Mouse (Mus musculus): Measurements from ENCODE around the gene Zfp580. TPM values are rescaled to one million over a fixed set of nuclear protein-coding genes. Genes with fewer than 3 reads are reported as not detected.

Gene Zfp580
- polyA plus RNA-seq, 1 experiment from 2014 or later = 15.2 TPM

GRCm38 (mm10) chr7:5058631-5059030 is 7.3 kb downstream of the Zfp580 start:
- no peak for ATAC-seq (replicated peaks; ENCODE audit: extremely low read depth, insufficient read depth, low FRiP score)
- H3K4me1 ChIP-seq (ENCODE audit: control insufficient read depth, insufficient read depth, low read length) = peaks cover 20% of the 10 kb centered on the region
- H3K36me3 ChIP-seq (ENCODE audit: control insufficient read depth, insufficient read depth) = no peaks in the 10 kb centered on the region
- no peaks in the 10 kb centered on the region for H3K9me3 ChIP-seq (replicated peaks; ENCODE audit: control insufficient read depth, low read length)
- WGBS = 71% methylated on average over 1 of the region's 1 CpGs
- no peak overlapping the region for H3K4me3 ChIP-seq (ENCODE audit: low read length)
- no peak overlapping the region for H3K9ac ChIP-seq (ENCODE audit: low read length)
- no peak overlapping the region for H3K27ac ChIP-seq (ENCODE audit: low read length)
- H3K27me3 ChIP-seq (ENCODE audit: control insufficient read depth, insufficient read depth, low read length) = peaks cover 43% of the 10 kb centered on the region
- H3K4me2 ChIP-seq (ENCODE audit: low read depth, low read length) = no peak overlapping the region

- H3K27me3 ChIP-seq (ENCODE audit: control insufficient read depth, insufficient read depth, low read length) = peaks cover 36% of the 10 kb centered on the region
- H3K9me3 ChIP-seq (replicated peaks; ENCODE audit: control insufficient read depth, low read length) = no peaks in the 10 kb centered on the region
- H3K4me2 ChIP-seq (ENCODE audit: low read depth, low read length) = no peak overlapping the region
- peaks cover 24% of the 10 kb centered on the region for H3K4me1 ChIP-seq (ENCODE audit: control insufficient read depth, insufficient read depth, low read length)
- H3K27ac ChIP-seq (ENCODE audit: low read length) = no peak overlapping the region
- H3K36me3 ChIP-seq (ENCODE audit: control insufficient read depth, insufficient read depth) = no peaks in the 10 kb centered on the region
- H3K4me3 ChIP-seq (ENCODE audit: low read length) = no peak overlapping the region
- WGBS = 89% methylated on average over 12 of the region's 12 CpGs
- no peak for ATAC-seq (replicated peaks; ENCODE audit: extremely low read depth, insufficient read depth, low FRiP score)
- no peak overlapping the region for H3K9ac ChIP-seq (ENCODE audit: low read length)
Observed at GRCm38 (mm10) chr7:5059421-5059820, 8.1 kb downstream of the Zfp580 start.

- H3K4me1 ChIP-seq (ENCODE audit: control insufficient read depth, insufficient read depth, low read length) = peaks cover 27% of the 10 kb centered on the region
Observed at GRCm38 (mm10) chr7:5060239-5060731, 8.9 kb downstream of the Zfp580 start.

GRCm38 (mm10) chr7:5060944-5061773 is 9.8 kb downstream of the Zfp580 start:
- peak overlapping the region; percentile 100 for H3K27ac ChIP-seq (ENCODE audit: low read length)
- WGBS = under 1% methylated on average over 59 of the region's 60 CpGs
- H3K9me3 ChIP-seq (replicated peaks; ENCODE audit: control insufficient read depth, low read length) = no peaks in the 10 kb centered on the region
- H3K4me3 ChIP-seq (ENCODE audit: low read length) = peak overlapping the region; percentile 88
- ATAC-seq (replicated peaks; ENCODE audit: extremely low read depth, insufficient read depth, low FRiP score) = peak; percentile 89
- H3K9ac ChIP-seq (ENCODE audit: low read length) = peak overlapping the region; percentile 97
- H3K4me1 ChIP-seq (ENCODE audit: control insufficient read depth, insufficient read depth, low read length) = peaks cover 35% of the 10 kb centered on the region
- H3K36me3 ChIP-seq (ENCODE audit: control insufficient read depth, insufficient read depth) = peaks cover 2% of the 10 kb centered on the region; the same call in 1 of the 2 replicates
- H3K27me3 ChIP-seq (ENCODE audit: control insufficient read depth, insufficient read depth, low read length) = peaks cover 18% of the 10 kb centered on the region
- H3K4me2 ChIP-seq (ENCODE audit: low read depth, low read length) = peak overlapping the region; percentile 91

More at GRCm38 (mm10) chr7:5060239-5060731, 8.9 kb downstream of the Zfp580 start:
- peak overlapping the region; percentile 91 for H3K4me2 ChIP-seq (ENCODE audit: low read depth, low read length)
- peak overlapping the region; percentile 100 for H3K27ac ChIP-seq (ENCODE audit: low read length)
- no peaks in the 10 kb centered on the region for H3K9me3 ChIP-seq (replicated peaks; ENCODE audit: control insufficient read depth, low read length)
- 5% methylated on average over 27 of the region's 27 CpGs for WGBS
- H3K36me3 ChIP-seq (ENCODE audit: control insufficient read depth, insufficient read depth) = no peaks in the 10 kb centered on the region
- H3K4me3 ChIP-seq (ENCODE audit: low read length) = peak overlapping the region; percentile 88
- H3K27me3 ChIP-seq (ENCODE audit: control insufficient read depth, insufficient read depth, low read length) = peaks cover 27% of the 10 kb centered on the region
- H3K9ac ChIP-seq (ENCODE audit: low read length) = peak overlapping the region; percentile 97
- no peak for ATAC-seq (replicated peaks; ENCODE audit: extremely low read depth, insufficient read depth, low FRiP score)

GRCm38 (mm10) chr7:5061774-5062359 is 10.5 kb downstream of the Zfp580 start, which contains the start of gene U2af2:
TSS of gene U2af2 (plus strand) at chr7:5062143.
- no peaks in the 10 kb centered on the region for H3K9me3 ChIP-seq (replicated peaks; ENCODE audit: control insufficient read depth, low read length)
- peak within 1 kb of the TSS; percentile 100 for H3K27ac ChIP-seq (ENCODE audit: low read length)
- peak within 1 kb of the TSS; percentile 97 for H3K9ac ChIP-seq (ENCODE audit: low read length)
- peak within 1 kb of the TSS; percentile 96 for H3K4me2 ChIP-seq (ENCODE audit: low read depth, low read length)
- peaks cover 9% of the 10 kb centered on the region for H3K36me3 ChIP-seq (ENCODE audit: control insufficient read depth, insufficient read depth)
- H3K27me3 ChIP-seq (ENCODE audit: control insufficient read depth, insufficient read depth, low read length) = peaks cover 14% of the 10 kb centered on the region
- peaks cover 34% of the 10 kb centered on the region for H3K4me1 ChIP-seq (ENCODE audit: control insufficient read depth, insufficient read depth, low read length)
- H3K4me3 ChIP-seq (ENCODE audit: low read length) = peak within 1 kb of the TSS; percentile 88
- WGBS = under 1% methylated on average over 63 of the region's 65 CpGs
- peak; percentile 68 for ATAC-seq (replicated peaks; ENCODE audit: extremely low read depth, insufficient read depth, low FRiP score)

- Histone ChIP-seq H3K36me3 (ENCODE audit: control insufficient read depth, insufficient read depth) (peaks cover 13% of the 10 kb centered on the region), H3K9ac (ENCODE audit: low read length) (peak overlapping the region; percentile 82), H3K9me3 (replicated peaks; ENCODE audit: control insufficient read depth, low read length) (no peaks in the 10 kb centered on the region), H3K4me1 (ENCODE audit: control insufficient read depth, insufficient read depth, low read length) (peaks cover 33% of the 10 kb centered on the region), H3K4me3 (ENCODE audit: low read length) (peak overlapping the region; percentile 88), H3K27me3 (ENCODE audit: control insufficient read depth, insufficient read depth, low read length) (peaks cover 8% of the 10 kb centered on the region), H3K4me2 (ENCODE audit: low read depth, low read length) (peak overlapping the region; percentile 96), H3K27ac (ENCODE audit: low read length) (peak overlapping the region; percentile 100)
- under 1% methylated on average over 42 of the region's 51 CpGs for WGBS
- ATAC-seq (replicated peaks; ENCODE audit: extremely low read depth, insufficient read depth, low FRiP score) = peak; percentile 38
Observed at GRCm38 (mm10) chr7:5062360-5063001, 11.1 kb downstream of the Zfp580 start.

GRCm38 (mm10) chr7:5064886-5065285 is 13.5 kb downstream of the Zfp580 start:
- H3K4me1 ChIP-seq (ENCODE audit: control insufficient read depth, insufficient read depth, low read length) = peaks cover 31% of the 10 kb centered on the region
- WGBS = 89% methylated on average over 6 of the region's 6 CpGs
- ATAC-seq (replicated peaks; ENCODE audit: extremely low read depth, insufficient read depth, low FRiP score) = no peak
- no peak overlapping the region for H3K4me3 ChIP-seq (ENCODE audit: low read length)
- H3K9me3 ChIP-seq (replicated peaks; ENCODE audit: control insufficient read depth, low read length) = no peaks in the 10 kb centered on the region
- no peak overlapping the region for H3K4me2 ChIP-seq (ENCODE audit: low read depth, low read length)
- no peak overlapping the region for H3K9ac ChIP-seq (ENCODE audit: low read length)
- H3K27me3 ChIP-seq (ENCODE audit: control insufficient read depth, insufficient read depth, low read length) = no peaks in the 10 kb centered on the region
- no peak overlapping the region for H3K27ac ChIP-seq (ENCODE audit: low read length)
- H3K36me3 ChIP-seq (ENCODE audit: control insufficient read depth, insufficient read depth) = peaks cover 29% of the 10 kb centered on the region

GRCm38 (mm10) chr7:5073586-5073985 is 22.2 kb downstream of the Zfp580 start:
- H3K4me3 ChIP-seq (ENCODE audit: low read length) = no peak overlapping the region
- no peaks in the 10 kb centered on the region for H3K27me3 ChIP-seq (ENCODE audit: control insufficient read depth, insufficient read depth, low read length)
- no peaks in the 10 kb centered on the region for H3K9me3 ChIP-seq (replicated peaks; ENCODE audit: control insufficient read depth, low read length)
- H3K27ac ChIP-seq (ENCODE audit: low read length) = no peak overlapping the region
- H3K9ac ChIP-seq (ENCODE audit: low read length) = no peak overlapping the region
- WGBS = 62% methylated on average over 1 of the region's 1 CpGs
- no peak overlapping the region for H3K4me2 ChIP-seq (ENCODE audit: low read depth, low read length)
- no peak for ATAC-seq (replicated peaks; ENCODE audit: extremely low read depth, insufficient read depth, low FRiP score)
- peaks cover 82% of the 10 kb centered on the region for H3K36me3 ChIP-seq (ENCODE audit: control insufficient read depth, insufficient read depth)
- H3K4me1 ChIP-seq (ENCODE audit: control insufficient read depth, insufficient read depth, low read length) = no peaks in the 10 kb centered on the region
